Mouse (Mus musculus) G1E (cell line): ENCODE results near the gene Ndufa13. TPM values are rescaled to one million over a fixed set of nuclear protein-coding genes. Genes with fewer than 3 reads are reported as not detected.
A peak's percentile ranks its signal among the peaks of the same experiment; 100 is the strongest.

Experiments used
- ATAC-seq: 2 replicates; pipeline ENCODE4 v1.8.0; 2016; ENCODE audit warnings: mild to moderate bottlenecking; ENCODE audit not compliant: insufficient number of reproducible peaks, poor library complexity, low FRiP score, severe bottlenecking; ENCODE audit errors: extremely low read depth
- DNase-seq: peaks from one replicate; pipeline ENCODE4 v3.0.0; 2012; ENCODE audit warnings: low spot score
- H3K27me3 ChIP-seq: 2 replicates; pipeline ENCODE4 v1.6.1; 2012; ENCODE audit warnings: mild to moderate bottlenecking, low read length, inconsistent platforms; ENCODE audit not compliant: insufficient read depth
- H3K36me3 ChIP-seq: replicated peaks from 2 replicates; pipeline ENCODE3; 2012; ENCODE audit warnings: mild to moderate bottlenecking, inconsistent platforms
- H3K4me1 ChIP-seq: 2 replicates; pipeline ENCODE4 v1.6.1; 2012; ENCODE audit warnings: low read depth, low read length, inconsistent platforms, mixed read lengths; ENCODE audit not compliant: insufficient read depth
- H3K4me3 ChIP-seq: 2 replicates; pipeline ENCODE4 v1.5.1; 2012; ENCODE audit warnings: low read depth, mild to moderate bottlenecking, inconsistent platforms, low read length, moderate library complexity, mixed read lengths
- H3K9me3 ChIP-seq: replicated peaks from 2 replicates; pipeline ENCODE4 v1.6.1; 2012; ENCODE audit warnings: inconsistent platforms
- CTCF ChIP-seq: IDR thresholded peaks from 2 replicates; pipeline ENCODE4 v1.5.1; 2012; ENCODE audit warnings: low read depth, low read length, inconsistent platforms, mixed read lengths
- GATA1 ChIP-seq: IDR thresholded peaks from 2 replicates; pipeline ENCODE4 v1.6.1; 2012; ENCODE audit warnings: borderline replicate concordance, low read length, inconsistent platforms, mixed read lengths
- GATA2 ChIP-seq: IDR thresholded peaks from 2 replicates; pipeline ENCODE4 v1.6.1; 2012; ENCODE audit warnings: low read depth, low read length, inconsistent platforms, borderline replicate concordance
- POLR2AphosphoS5 ChIP-seq: IDR thresholded peaks from 2 replicates; pipeline ENCODE4 v1.6.1; 2012; ENCODE audit warnings: low read depth, low read length, inconsistent platforms; ENCODE audit not compliant: insufficient replicate concordance
- TAL1 ChIP-seq: conservative IDR thresholded peaks from 2 replicates; pipeline ENCODE4 v1.6.1; 2012; ENCODE audit warnings: low read depth, low read length, inconsistent platforms, mixed read lengths
- polyA plus RNA-seq: library from polyadenylated mRNA; stranded (reverse); fragments of >175 nt; gene quantifications from 2 replicates; pipeline ENCODE4 v1.2.3, GENCODE M21; 2012
- total RNA-seq, 2 experiments: library from RNA; stranded (forward) in 1 of 2; stranded (reverse) in 1 of 2; fragments of 200-1000 nt in 1 of 2; fragments of >200 nt in 1 of 2; fragmentation: Nextera tagmentation in 1 of 2; gene quantifications; 2 replicates each; pipeline ENCODE4 v1.2.3; 2014 to 2017

Ndufa13 gene
- total and polyA plus RNA-seq, 3 experiments, result 85.0 to 158 (median 111) TPM

GRCm38 (mm10) chr8:69921141-69921540 lies 18.8 kb upstream of the Ndufa13 start:
- Histone ChIP-seq H3K9me3 (no peaks in the 10 kb centered on the region), H3K4me1 (peaks cover 56% of the 10 kb centered on the region), H3K4me3 (peak overlapping the region; percentile 1; the same call in 1 of the 2 replicates), H3K36me3 (peaks cover 91% of the 10 kb centered on the region), H3K27me3 (no peaks in the 10 kb centered on the region)
- ATAC-seq (no peak), DNase-seq (no peak)
- TF ChIP-seq GATA2, result no peak
- no peak for TF ChIP-seq TAL1
- no peak for TF ChIP-seq CTCF
- no peak for TF ChIP-seq GATA1
- TF ChIP-seq POLR2AphosphoS5, result no peak

DNA sequence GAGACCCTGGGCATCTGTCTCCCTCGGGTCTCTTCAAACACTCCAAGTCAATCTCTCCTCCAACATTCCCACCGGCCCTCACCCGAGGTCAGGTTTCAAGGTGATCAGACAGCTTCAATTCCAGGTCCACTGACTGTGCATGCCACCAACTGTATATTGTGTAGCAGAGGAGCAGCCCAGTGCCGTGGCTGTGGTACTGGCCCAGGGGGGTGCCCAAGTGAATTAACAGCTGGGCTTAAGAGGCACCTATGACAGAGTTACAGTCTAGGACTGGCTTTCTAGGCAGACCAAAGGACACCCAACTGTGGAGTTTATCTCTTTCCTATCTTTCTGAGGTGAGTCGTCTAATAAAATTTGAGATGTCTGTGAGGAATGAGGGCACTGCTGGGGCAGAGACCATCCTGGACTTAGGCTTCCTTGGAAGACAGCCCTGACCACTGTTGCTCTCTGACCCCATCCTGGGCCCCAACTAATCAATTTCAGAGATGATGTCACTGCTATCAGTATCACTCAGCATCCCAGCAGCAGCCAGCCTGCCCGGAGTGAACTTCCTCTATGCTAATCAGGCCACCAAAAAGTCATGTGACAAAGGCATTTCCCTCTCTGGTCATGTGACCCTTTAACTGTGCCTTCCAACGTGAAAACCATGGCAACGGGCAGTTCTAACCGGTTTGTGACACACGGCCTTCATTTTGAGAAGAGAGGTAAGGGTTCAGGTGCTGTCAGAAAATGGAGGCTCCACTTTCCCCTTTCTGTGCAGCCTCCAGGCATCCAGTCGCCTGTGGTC lies 17.7 kb upstream of the Ndufa13 start:
- Histone ChIP-seq H3K4me3 (peak overlapping the region; percentile 4; the same call in 1 of the 2 replicates), H3K4me1 (peaks cover 56% of the 10 kb centered on the region), H3K9me3 (no peaks in the 10 kb centered on the region), H3K36me3 (peaks cover 91% of the 10 kb centered on the region), H3K27me3 (no peaks in the 10 kb centered on the region)
- peak; percentile 74 for ATAC-seq
- TF ChIP-seq CTCF, result no peak
- no peak for TF ChIP-seq POLR2AphosphoS5
- no peak for TF ChIP-seq TAL1
- no peak for TF ChIP-seq GATA1
- TF ChIP-seq GATA2, result no peak
- peak; percentile 83 for DNase-seq

DNA sequence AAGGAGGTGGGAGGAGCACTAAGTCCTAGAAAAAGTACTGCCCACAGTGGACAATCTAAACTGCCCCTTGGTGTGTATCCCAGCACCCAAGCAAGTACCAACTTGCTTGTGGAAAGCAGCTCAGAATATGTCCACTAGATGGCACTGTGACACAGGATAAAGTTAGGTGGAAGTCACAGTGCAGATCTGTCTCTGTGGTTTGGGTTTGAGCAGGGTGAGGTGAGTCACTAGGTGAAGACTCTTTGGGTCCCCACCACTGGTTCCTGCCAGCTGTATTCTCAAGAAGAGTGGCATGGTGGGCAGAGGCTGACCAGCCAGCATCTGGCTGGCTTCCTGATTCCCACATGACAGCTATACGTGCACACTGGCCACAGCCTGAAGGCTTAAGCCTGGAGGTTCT lies 16.7 kb upstream of the Ndufa13 start:
- Histone ChIP-seq H3K36me3 (peaks cover 95% of the 10 kb centered on the region), H3K27me3 (no peaks in the 10 kb centered on the region), H3K4me3 (no peak overlapping the region), H3K9me3 (no peaks in the 10 kb centered on the region), H3K4me1 (peaks cover 55% of the 10 kb centered on the region)
- DNase-seq (peak; percentile 65), ATAC-seq (peak; percentile 51)
- peak; percentile 85 for TF ChIP-seq CTCF
- no peak for TF ChIP-seq TAL1

GRCm38 (mm10) chr8:69918506-69918905 lies 16.1 kb upstream of the Ndufa13 start:
- no peak for TF ChIP-seq GATA1
- no peak for TF ChIP-seq CTCF
- TF ChIP-seq TAL1, result no peak
- no peak for TF ChIP-seq POLR2AphosphoS5
- TF ChIP-seq GATA2, result no peak
- no peak for ATAC-seq
- Histone ChIP-seq H3K9me3 (no peaks in the 10 kb centered on the region), H3K4me1 (peaks cover 50% of the 10 kb centered on the region), H3K36me3 (peaks cover 95% of the 10 kb centered on the region), H3K4me3 (no peak overlapping the region), H3K27me3 (no peaks in the 10 kb centered on the region)
- no peak for DNase-seq

DNA sequence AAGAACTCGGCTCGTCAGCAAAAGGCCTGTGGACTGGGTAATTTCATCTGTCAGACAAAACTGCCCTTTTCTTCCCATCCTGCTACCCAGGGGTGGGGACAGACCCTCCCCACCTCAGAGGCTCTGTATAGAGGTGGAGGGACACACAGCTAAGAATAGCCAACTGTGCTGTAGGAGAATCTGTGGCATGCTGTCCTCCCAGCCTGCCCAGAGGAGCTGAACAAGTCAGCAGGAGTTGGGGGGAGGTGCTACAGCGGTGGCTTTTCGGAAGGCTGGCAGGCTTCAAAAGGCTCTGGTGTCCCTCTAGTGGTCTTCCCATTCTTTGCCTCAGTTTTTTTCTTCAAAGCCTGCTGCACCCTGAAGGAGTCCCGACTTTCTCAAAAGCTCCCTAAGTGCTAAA lies 13.4 kb upstream of the Ndufa13 start:
- no peak for TF ChIP-seq TAL1
- no peak for TF ChIP-seq GATA2
- no peak for TF ChIP-seq CTCF
- no peak for TF ChIP-seq GATA1
- no peak for TF ChIP-seq POLR2AphosphoS5
- Histone ChIP-seq H3K27me3 (no peaks in the 10 kb centered on the region), H3K9me3 (no peaks in the 10 kb centered on the region), H3K4me3 (no peak overlapping the region), H3K4me1 (peaks cover 25% of the 10 kb centered on the region), H3K36me3 (peaks cover 95% of the 10 kb centered on the region)
- no peak for ATAC-seq
- DNase-seq, result no peak

- DNase-seq, result no peak
- Histone ChIP-seq H3K4me1 (peaks cover 15% of the 10 kb centered on the region), H3K27me3 (no peaks in the 10 kb centered on the region), H3K4me3 (no peak overlapping the region), H3K36me3 (peaks cover 98% of the 10 kb centered on the region), H3K9me3 (no peaks in the 10 kb centered on the region)
- no peak for ATAC-seq
- no peak for TF ChIP-seq CTCF
- TF ChIP-seq TAL1, result no peak
- TF ChIP-seq GATA2, result no peak
- no peak for TF ChIP-seq GATA1
- no peak for TF ChIP-seq POLR2AphosphoS5
Measured at GRCm38 (mm10) chr8:69914526-69914925, 12.2 kb upstream of the Ndufa13 start.
